Mouse (Mus musculus) adrenal gland, postnatal 36 days (tissue): ENCODE results near the gene Cnksr2. TPM values are rescaled to one million over a fixed set of nuclear protein-coding genes. Genes with fewer than 3 reads are reported as not detected.

Source experiments
- DNase-seq, 2 experiments: peaks; one replicate each; pipeline ENCODE4 v3.0.0; 2021; ENCODE audit warnings: mixed read lengths in 1 of 2
- long read RNA-seq, 2 experiments: library from polyadenylated mRNA; stranded (forward); transcript quantifications; one replicate each; pipeline ENCODE4 v2.0.0; 2021; ENCODE audit warnings: borderline sequencing depth in 2 of 2
- total RNA-seq, 2 experiments: library from RNA; stranded (reverse); gene quantifications; 2 replicates each; pipeline ENCODE4 v1.2.3; 2021

Gene Cnksr2
- 1 to 10 TPM; 3.8 to 4.2 TPM for total RNA-seq
- long read RNA-seq, experiment 1, full-length matches to known transcripts, result 2 of 3 reads
- long read RNA-seq, experiment 1, partial matches to known transcripts, result 1 of 3 reads
- long read RNA-seq, experiment 1, other reads (novel, unspliced or antisense), result 0 of 3 reads
- long read RNA-seq, experiment 2, partial matches to known transcripts, result 2 of 2 reads
- long read RNA-seq, experiment 2, other reads (novel, unspliced or antisense), result 0 of 2 reads

DNA sequence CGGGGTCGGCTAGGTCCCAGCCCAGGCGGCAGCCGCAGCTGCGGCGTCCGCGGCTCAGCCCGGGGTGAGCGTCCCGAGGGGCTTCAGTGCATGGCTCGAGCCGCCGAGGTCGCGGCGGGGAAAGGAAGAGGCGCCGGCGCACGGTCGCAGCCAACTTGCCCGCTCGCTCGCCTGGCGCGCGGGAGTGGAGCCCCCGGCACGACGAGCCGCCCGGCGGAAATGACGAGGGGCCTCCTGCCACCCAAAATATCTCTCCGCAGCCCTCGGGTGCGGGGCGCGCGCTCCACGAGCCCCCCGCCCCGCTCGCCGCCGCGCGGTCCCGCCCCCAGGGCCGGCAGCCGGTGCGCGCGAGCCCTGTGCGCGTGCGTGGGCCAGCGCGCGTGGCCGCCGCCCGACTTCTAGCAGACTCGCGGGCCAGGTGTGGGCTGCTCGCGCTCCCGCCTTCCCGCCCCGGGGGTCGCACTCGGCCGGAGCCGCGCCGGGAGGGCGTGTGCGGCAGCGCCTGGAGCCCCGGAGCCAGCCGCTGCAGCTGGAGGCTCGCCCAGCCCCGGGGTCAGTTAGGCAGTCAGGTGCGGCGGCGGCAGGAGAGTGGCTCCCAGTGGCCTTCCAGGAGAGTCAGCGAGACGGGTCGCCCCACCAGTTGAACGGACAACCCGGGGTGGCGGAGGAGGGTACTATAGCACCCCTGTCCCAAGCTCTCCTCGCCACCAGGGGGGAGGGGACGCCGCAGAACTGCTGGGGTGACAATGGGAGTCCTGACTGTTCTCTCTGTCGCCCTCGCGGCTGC lies at the start of gene Cnksr2:
Gene Cnksr2, minus strand, starts transcription at position 238 of the 787 bp plus-strand sequence.
- peak; percentile 6 for DNase-seq

DNA sequence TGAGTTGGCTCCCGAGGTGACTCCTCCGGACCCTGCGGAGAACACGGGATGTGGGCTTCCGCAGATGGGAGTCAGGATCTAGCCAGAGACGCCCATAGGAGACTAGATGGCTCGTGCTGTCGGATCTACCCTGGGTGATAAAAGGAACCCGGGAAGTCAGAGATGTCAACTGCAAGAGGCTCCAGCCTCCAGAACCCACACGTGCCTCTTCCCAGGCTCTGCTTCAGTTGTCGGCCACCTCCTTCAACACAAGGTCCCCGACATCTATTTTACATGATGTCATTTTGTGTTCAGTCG lies 698 bp upstream of the Cnksr2 start:
- DNase-seq, result no peak

DNA sequence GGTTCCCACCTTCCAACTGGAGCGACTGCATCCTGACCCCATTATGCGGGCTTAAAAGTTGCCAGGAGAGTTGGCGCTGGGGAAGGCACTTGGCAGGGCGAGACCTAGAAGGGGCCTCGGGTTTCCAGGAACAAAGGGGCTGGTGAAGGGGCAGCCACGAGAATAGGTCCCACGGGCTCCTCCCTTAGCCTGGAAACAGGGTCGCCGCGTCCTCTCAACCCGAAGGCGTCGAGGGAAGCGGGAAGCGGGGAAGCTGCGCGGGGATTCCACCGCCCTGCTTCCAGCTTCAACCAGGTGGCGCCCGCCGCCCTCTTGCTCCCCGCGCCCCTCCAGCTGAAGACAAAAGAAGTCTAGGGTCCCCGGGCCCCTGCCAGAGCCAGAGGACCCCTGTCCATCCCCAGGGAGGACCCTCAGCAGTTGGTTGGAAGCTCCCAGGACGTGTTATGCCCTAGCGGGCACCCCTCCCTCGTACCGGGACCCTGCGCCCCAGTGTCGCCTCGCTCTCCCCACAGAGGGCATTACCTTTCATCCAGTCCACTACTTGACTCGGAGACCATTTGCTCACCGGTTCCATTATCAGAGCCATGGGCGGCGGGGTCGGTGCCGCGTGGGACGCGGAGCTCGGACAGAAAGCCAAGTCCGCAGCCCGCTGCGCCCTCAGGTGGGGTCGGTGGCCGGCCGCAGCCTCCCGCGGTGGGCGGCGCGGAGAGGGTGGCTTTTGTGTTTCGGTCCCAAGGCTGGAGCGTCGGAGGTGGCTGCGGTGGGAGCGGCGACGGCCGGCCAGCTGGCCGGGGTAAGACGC lies 638 bp downstream of the Cnksr2 start:
- DNase-seq, result peak; percentile 1 to 2

DNA sequence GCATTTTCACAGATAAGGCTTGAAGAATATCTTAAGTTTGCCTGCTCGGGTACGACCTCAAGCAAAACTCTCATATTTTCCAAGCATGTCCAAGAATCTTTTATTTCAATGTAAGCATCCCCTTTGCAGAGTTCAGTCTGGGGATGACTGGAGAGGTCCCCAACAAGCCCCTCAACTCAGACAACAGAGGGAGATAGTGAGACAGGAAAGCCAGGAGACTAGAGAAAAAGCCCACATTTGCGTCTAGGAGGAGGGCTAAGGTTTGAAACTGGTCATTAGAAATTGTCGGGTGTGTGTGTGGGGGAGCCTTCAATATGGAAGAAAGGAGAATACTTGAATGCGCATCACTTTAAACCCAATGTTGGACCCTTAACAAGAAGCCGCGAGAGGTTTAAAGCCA lies 1.4 kb downstream of the Cnksr2 start:
- no peak for DNase-seq

DNA sequence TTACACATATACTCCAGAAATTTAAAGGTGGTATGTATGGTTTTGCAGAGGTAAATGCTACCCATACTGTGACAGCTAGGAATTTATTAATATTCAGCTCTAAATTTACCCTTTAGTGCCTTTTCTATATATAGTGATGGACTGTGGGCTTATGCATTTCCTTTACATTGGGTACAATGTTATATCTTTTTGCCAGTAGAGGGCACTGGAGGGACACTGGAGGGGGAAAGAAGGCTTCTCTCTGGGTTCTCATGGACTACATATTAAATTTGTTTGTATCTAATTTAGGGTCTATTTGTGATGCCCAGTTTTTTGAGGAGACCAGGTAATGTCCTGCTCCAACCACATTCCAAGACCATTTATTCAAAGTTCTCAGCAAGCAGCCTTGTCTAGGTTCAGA lies 91.4 kb downstream of the Cnksr2 start:
- DNase-seq, result no peak

DNA sequence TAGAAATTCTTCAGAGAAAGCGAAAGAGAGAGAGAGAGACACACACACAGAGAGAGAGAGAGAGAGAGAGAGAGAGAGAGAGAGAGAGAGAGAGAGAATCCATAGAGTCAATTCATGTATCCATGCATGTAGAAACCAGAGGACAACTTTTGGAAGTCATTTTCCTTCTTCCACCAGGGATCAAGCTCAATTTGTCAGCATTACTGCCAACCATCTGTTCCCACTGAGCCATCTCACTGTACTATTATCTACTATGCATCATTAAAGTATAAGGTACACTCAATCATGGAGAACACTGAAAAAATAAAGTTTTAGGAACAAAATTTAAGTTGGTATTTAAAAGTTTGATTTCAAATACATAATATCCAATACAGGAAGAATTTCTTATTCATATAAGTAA lies 93.8 kb downstream of the Cnksr2 start:
- DNase-seq, result no peak

DNA sequence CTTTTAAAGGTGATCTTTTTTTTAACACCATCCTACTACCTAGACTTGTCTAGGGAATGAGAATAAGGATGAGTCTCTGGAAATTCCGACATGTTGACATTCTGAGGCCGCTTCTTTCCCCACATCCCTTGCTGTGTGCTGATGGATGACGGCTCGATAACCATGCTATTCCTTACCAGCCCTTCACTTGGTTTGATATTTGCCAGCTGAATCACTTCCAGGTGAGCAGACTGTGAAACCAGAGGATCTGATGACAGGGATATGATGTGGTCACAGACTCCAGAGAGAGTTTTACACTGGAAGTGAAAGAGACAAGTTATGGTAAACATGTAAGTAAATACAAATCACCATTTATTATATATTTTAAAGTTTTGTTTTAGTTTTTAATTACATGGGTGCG lies 98.0 kb downstream of the Cnksr2 start:
- no peak for DNase-seq

DNA sequence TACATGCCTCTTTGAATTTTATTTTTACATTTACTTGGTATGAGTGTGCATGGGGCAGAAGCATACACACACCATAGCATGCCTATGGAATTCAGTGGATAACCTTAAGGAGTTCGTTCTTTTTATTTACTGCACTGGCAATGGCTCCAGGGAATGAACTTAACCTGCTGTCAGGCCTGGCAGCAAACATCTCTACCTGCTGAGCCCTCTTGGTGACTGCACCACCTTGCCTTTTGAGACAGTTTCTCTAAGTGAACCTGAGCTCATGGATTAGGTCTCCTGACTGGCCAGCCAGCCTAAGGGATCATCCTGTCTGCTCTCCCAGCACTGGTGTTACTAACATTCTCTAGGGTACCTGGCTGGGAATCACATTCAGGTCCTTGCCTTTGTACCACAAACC lies 106.5 kb downstream of the Cnksr2 start:
- DNase-seq, result no peak

DNA sequence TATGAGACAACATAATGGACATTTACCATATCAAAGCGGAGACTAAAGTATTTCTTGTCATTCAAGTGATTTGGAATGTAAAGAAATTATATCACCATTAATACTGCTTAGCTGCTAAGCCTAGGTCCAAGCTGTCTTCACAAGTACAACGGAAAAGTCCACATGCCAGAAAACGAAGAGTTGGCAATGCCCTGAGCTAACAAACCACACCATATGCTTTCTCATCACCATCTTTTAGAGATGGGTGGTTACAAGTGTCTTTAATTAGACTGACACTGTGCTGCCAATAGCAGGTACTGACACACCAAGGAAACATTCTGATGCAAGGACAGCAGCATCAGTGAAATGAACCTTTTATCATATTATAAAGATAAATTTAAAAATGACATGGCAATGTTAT lies 123.0 kb downstream of the Cnksr2 start:
- no peak for DNase-seq

DNA sequence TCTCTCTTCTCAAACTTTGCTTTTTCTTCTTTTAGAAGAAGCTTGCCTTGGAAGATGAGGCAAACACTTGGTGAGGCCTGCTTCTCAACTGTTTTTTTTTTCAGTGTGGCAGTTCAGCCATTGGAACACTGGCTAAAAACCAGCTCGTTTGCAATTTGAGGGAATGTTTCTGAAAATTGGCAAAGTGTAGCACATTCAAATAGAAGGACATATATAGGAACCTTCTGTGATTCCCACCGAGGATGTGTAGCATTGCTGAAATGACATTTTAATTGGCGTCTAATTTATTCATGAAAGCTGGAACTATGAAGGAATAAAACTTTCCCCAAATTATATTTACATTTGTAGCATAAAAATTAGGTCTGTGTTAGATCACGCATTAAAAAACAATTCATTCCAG lies 213.1 kb downstream of the Cnksr2 start:
- no peak for DNase-seq

DNA sequence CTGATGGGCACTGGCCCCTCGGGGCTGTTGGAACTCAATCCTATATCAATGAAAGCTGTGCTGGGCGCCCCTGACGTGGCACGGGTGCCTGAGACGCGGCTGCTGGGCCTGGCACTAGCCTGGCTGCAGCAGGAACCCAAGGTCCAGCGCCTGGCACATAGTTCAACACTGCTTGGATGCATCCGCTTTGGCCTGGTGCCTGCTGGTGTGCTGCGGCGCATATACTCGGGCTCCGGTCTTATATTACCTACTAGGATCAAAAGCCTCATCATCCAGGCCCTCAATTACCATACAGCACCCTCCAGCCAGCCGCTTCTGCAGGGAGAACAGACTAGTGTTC lies 224.2 kb downstream of the Cnksr2 start:
- no peak for DNase-seq

DNA sequence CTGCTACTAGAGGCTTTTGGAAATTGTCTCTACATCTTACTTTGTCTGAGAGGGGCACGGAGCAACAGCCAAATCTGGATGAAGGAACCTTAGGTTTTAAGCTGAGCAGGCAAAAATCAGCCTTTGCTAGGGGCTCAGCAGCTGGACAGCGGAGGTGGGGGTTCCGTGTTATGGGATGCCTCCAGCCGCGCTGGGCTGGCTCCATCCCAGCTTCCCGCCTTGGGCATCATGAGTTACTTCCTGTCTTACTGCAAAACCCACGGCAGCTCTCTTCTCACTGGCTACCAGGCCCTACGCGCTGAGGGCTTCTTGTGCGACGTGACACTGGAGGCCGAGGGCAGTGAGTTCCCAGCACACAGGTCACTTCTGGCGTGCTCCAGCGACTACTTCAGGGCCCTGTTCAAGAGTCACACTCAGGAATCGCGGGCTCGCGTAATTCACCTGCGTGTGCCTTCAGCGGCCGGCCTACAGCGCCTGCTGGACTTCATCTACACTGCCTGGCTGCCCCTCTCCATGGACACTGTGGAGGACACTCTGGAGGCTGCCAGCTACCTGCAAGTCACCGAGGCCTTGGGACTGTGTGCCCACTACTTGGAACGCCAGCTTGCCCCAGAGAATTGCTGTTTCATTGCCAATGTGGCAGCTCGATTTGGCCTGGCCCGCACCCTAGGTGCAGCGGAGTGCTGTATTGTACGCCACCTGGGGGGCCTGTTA lies 224.7 kb downstream of the Cnksr2 start, which contains the start of gene Klhl34:
Gene Klhl34, plus strand, starts transcription at position 229 of the 714 bp plus-strand sequence.
- DNase-seq, result no peak

DNA sequence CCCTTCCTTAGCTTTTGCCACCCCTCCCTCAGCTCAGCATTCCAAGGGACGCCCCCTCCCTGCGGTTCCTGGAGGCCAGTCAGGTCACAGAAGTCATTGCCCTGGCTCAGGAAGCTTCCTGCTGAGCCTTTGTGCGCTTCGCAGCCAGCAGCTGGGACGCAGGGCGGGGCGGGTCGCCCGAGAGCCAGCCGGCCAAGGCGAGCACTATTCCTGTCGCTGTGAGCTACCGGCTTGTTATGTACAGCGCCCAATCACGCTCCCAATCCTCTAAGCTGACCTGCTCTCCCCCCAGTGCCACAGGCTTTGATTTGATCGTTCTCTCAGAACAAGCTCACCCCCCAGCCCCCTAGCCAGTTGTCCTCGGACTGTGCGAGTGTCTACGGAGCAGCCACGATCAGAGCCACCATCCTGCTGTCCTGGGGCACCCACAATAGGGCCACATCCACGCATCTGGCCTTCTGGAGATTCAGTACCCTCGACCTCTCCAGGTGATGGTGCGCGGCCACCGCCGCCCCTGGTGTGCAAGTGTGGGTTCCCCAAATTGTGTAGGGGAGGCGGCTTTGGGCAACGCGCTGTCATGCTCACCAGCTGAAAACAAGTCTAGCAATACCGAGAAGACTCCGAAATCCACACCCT lies 225.4 kb downstream of the Cnksr2 start:
- no peak for DNase-seq

DNA sequence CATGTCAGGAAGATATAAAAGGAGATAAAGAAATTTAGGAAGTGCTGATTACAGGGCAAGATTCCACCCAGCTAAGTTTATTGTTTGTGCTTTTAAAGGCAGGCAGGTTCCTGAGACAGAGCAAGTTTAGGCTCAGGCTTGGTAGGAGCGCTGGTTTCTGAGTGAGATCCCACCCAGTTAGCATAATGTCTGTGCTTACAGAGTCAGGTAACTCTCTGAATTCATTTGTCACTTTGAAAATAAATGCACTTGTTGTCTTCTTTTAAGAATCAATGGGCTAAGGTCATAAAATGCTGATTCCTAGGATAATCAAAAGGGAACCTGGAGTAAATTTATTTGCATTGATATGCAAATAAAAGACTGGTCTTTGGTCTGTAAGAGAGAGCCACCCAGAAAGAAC lies 233.4 kb downstream of the Cnksr2 start:
- no peak for DNase-seq

DNA sequence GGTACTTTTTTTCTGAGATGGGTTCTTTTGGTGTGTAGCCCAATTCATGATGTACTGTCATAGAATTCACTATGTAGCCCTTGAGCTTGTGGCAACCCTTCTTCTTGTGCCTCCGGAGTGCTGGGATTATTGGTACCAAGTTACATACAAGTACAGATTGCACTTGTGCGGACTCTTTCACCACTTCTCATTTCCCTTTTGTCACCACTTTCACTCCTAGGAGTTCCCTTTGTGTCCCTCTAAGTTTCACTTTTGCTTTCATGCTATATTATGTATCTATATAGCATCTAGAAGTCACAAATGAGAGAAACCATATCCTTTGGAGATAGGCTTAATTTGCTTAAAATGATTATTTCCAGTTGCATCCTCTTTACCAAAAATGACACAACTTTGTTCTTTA lies 241.4 kb downstream of the Cnksr2 start:
- DNase-seq, result no peak

Other genes with a start within 250 kb of the Cnksr2 start
- not detected for gene Klhl34, start 224.9 kb downstream of the Cnksr2 start, total RNA-seq